Comparison of ENCODE assay signal across 8 mouse cellular contexts in the genomic region with DNA sequence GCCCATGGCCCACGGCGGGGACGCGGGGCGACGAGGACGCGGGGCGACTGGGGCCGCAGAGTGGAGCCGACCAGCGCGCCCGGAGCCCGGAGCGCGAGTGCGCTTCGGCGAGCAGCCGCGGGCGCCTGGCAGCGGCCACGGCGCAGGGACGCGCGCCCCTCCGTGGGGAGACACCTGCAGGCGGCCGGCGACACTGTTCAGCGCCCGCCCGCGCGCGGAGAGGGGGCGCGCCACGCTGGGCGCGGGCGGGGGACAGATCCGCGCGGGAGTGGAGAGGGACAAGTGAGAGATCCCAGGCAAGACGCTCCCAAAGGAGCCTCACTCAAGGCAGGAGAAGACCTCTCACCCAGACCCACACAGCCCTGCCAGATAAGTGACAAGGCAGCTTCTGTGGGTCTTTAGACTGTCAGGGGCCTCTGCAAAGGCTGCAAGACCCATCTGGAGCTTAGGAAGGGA. TPM values are rescaled to one million over a fixed set of nuclear protein-coding genes. Genes with fewer than 3 reads are reported as not detected.
DNase-seq lines count a peak whose midpoint lies in the region; ATAC-seq and TF ChIP-seq lines count a peak whose summit lies in the region.

A gene (minus strand): TSS at position 126 of the 456 bp plus-strand sequence.

- peak within 1 kb of the TSS; percentile 98 for H3K4me2 ChIP-seq in forebrain, postnatal 0 days (ENCODE audit: low read depth)
- H3K4me2 ChIP-seq in midbrain, embryonic 15.5 days: peak within 1 kb of the TSS; percentile 90

- no peaks in the 10 kb centered on the region for H3K4me1 ChIP-seq in forebrain, postnatal 0 days (ENCODE audit: insufficient read depth)
- peaks cover 38% of the 10 kb centered on the region for H3K4me1 ChIP-seq in midbrain, embryonic 15.5 days

- peak within 1 kb of the TSS; percentile 56 for H3K9ac ChIP-seq in forebrain, postnatal 0 days
- peak within 1 kb of the TSS; percentile 40 for H3K9ac ChIP-seq in midbrain, embryonic 15.5 days

- peaks cover 16% of the 10 kb centered on the region; the same call in 1 of the 2 replicates for H3K27me3 ChIP-seq in forebrain, postnatal 0 days (ENCODE audit: insufficient read depth, low read length)
- H3K27me3 ChIP-seq in midbrain, embryonic 15.5 days (replicated peaks): peaks cover 30% of the 10 kb centered on the region; the same call in 1 of the 2 replicates

- H3K9me3 ChIP-seq in forebrain, postnatal 0 days (ENCODE audit: low read length): no peaks in the 10 kb centered on the region
- no peaks in the 10 kb centered on the region for H3K9me3 ChIP-seq in midbrain, embryonic 15.5 days

- no peak for DNase-seq in layer of hippocampus, adult 8-10 months (ENCODE audit: low spot score in 2 of 2)
- DNase-seq in layer of hippocampus, adult 11-12 months (ENCODE audit: low spot score): no peak
- DNase-seq in adrenal gland, postnatal 36 days: peak; percentile 48 to 64
- DNase-seq in forebrain, postnatal 0 days: peak; percentile 63
- peak in 1 of 2 experiments; percentile 40 for DNase-seq in layer of hippocampus, postnatal 10 days (ENCODE audit: low spot score in 2 of 2)
- no peak for DNase-seq in spleen, adult 18-20 months
- DNase-seq in T-cell, adult 2 months (ENCODE audit: low spot score): no peak

- peak; percentile 80 for ATAC-seq in forebrain, postnatal 0 days
- peak; percentile 70 for ATAC-seq in midbrain, embryonic 15.5 days (replicated peaks)

- TF ChIP-seq CTCF in forebrain, postnatal 0 days (IDR thresholded peaks at IDR 0.05; ENCODE audit: low read depth): peak; percentile 56

- peak within 1 kb of the TSS; percentile 4; the same call in 1 of the 2 replicates for H3K27ac ChIP-seq in forebrain, postnatal 0 days (ENCODE audit: low read depth, low read length)
- H3K27ac ChIP-seq in midbrain, embryonic 15.5 days: peak within 1 kb of the TSS; percentile 22

- no peaks in the 10 kb centered on the region for H3K36me3 ChIP-seq in forebrain, postnatal 0 days (ENCODE audit: insufficient read depth)
- H3K36me3 ChIP-seq in midbrain, embryonic 15.5 days (replicated peaks): no peaks in the 10 kb centered on the region

- 5% methylated on average over 44 of the region's 49 CpGs for WGBS in forebrain, postnatal 0 days
- under 1% methylated on average over 48 of the region's 49 CpGs for WGBS in midbrain, embryonic 15.5 days

- peak within 1 kb of the TSS; percentile 65 for H3K4me3 ChIP-seq in forebrain, postnatal 0 days (ENCODE audit: low read depth, low read length)
- H3K4me3 ChIP-seq in midbrain, embryonic 15.5 days: peak within 1 kb of the TSS; percentile 60

RNA-seq across cellular contexts. Expression of the gene that starts here (rescaled TPM):
- total RNA-seq in layer of hippocampus, adult 8-10 months (2022): 10 to 100 TPM; 18.4 to 28.8 (median 21.1) TPM
- total RNA-seq in adrenal gland, postnatal 36 days (2021): 10 to 100 TPM; 68.9 to 70.8 TPM
- total RNA-seq in forebrain, postnatal 0 days (2014; rRNA removed): 16.4 and 20.0 TPM in 2 replicates
- polyA plus RNA-seq in forebrain, postnatal 0 days (2015; fragmentation: Nextera tagmentation; extraction: Ambion mirVana): 10.3 and 10.7 TPM in 2 replicates
- 10 to 100 TPM; 15.5 to 18.8 TPM for total RNA-seq in layer of hippocampus, postnatal 10 days (2021)
- polyA plus RNA-seq in midbrain, embryonic 15.5 days (2015; fragmentation: Nextera tagmentation; extraction: Ambion mirVana): 10.3 and 10.5 TPM in 2 replicates

Comparison
In these comparisons a context has a peak if more than half of its experiments do, and no peak if none do; other contexts are left out.
1. DNase-seq: peak in adrenal gland, postnatal 36 days (2 of 2) and forebrain, postnatal 0 days (single experiment); none in layer of hippocampus, adult 8-10 months (0 of 2), layer of hippocampus, adult 11-12 months (single experiment), spleen, adult 18-20 months (0 of 2) and T-cell, adult 2 months (single experiment).